Mouse (Mus musculus) spleen, embryonic (tissue): ENCODE results near the gene Btn1a1.

Experiments used
- CTCF ChIA-PET: fragments of 350-600 bp; sonication (Branson Sonifier 250); formaldehyde crosslinking; loops from one replicate; lab custom pipeline; 2022; lab: Charles Lee

The Btn1a1 gene

GRCm38 (mm10) chr13:23444451-23444850 is 21.2 kb downstream of the Btn1a1 start:
- CTCF ChIA-PET: interaction anchor here (0.6 to 1.0 kb wide), 3 partner anchors 10 to 1720 kb away, joined by 4 to 6 read pairs (median 4); no protein-coding TSS in a partner anchor

- CTCF ChIA-PET: interaction anchor here (1.1 kb wide), 1 partner anchor 9 kb away, joined by 3 read pairs; no protein-coding TSS in a partner anchor
Observed at GRCm38 (mm10) chr13:23439901-23440300, 25.8 kb downstream of the Btn1a1 start.

- CTCF ChIA-PET: no interaction called here
Observed at GRCm38 (mm10) chr13:23438521-23438920, 27.2 kb downstream of the Btn1a1 start.

- CTCF ChIA-PET: interaction anchor here (1.9 kb wide), 1 partner anchor 14 kb away, joined by 4 read pairs; the partner anchor contains the start of gene Abt1
Observed at GRCm38 (mm10) chr13:23437908-23438307, 27.8 kb downstream of the Btn1a1 start.

- CTCF ChIA-PET: interaction anchor here (0.6 to 1.9 kb wide), 7 partner anchors 13 to 1625 kb away, joined by 3 to 6 read pairs (median 4); partner anchors contain the start of genes Abt1 and Hist1h4m
Observed at GRCm38 (mm10) chr13:23436861-23437822, 28.6 kb downstream of the Btn1a1 start.

- CTCF ChIA-PET: interaction anchor here (0.6 to 1.9 kb wide), 8 partner anchors 12 to 1624 kb away, joined by 3 to 6 read pairs (median 4); partner anchors contain the start of genes Abt1 and Hist1h4m
Observed at GRCm38 (mm10) chr13:23436231-23436661, 29.5 kb downstream of the Btn1a1 start.

- CTCF ChIA-PET: interaction anchor here (0.9 to 1.0 kb wide), 2 partner anchors 80 to 84 kb away, joined by 3 to 5 read pairs; no protein-coding TSS in a partner anchor
Observed at GRCm38 (mm10) chr13:23435676-23436075, 30.0 kb downstream of the Btn1a1 start.

GRCm38 (mm10) chr13:23435241-23435640 is 30.5 kb downstream of the Btn1a1 start:
- CTCF ChIA-PET: interaction anchor here (0.6 to 0.7 kb wide), 4 partner anchors 31 to 1404 kb away, joined by 3 to 4 read pairs (median 4); no protein-coding TSS in a partner anchor

- CTCF ChIA-PET: interaction anchor here (0.8 kb wide), 1 partner anchor 15 kb away, joined by 4 read pairs; no protein-coding TSS in a partner anchor
Observed at GRCm38 (mm10) chr13:23434426-23434825, 31.3 kb downstream of the Btn1a1 start.

GRCm38 (mm10) chr13:23433801-23434200 is 31.9 kb downstream of the Btn1a1 start:
- CTCF ChIA-PET: interaction anchor here (0.6 to 0.8 kb wide), 2 partner anchors 12 to 15 kb away, joined by 3 to 4 read pairs; no protein-coding TSS in a partner anchor

GRCm38 (mm10) chr13:23433206-23433605 is 32.5 kb downstream of the Btn1a1 start:
- CTCF ChIA-PET: interaction anchor here (0.6 to 0.7 kb wide), 4 partner anchors 11 to 134 kb away, joined by 3 to 4 read pairs (median 3); no protein-coding TSS in a partner anchor

GRCm38 (mm10) chr13:23432562-23433201 is 33.0 kb downstream of the Btn1a1 start:
- CTCF ChIA-PET: interaction anchor here (0.5 to 1.6 kb wide), 6 partner anchors 11 to 1389 kb away, joined by 3 to 4 read pairs (median 3); partner anchors contain the start of gene Hist1h2bj

GRCm38 (mm10) chr13:23431351-23431771 is 34.3 kb downstream of the Btn1a1 start:
- CTCF ChIA-PET: interaction anchor here (0.6 to 1.6 kb wide), 5 partner anchors 9 to 1403 kb away, joined by 3 to 11 read pairs (median 3); no protein-coding TSS in a partner anchor

GRCm38 (mm10) chr13:23430734-23431133 is 35.0 kb downstream of the Btn1a1 start:
- CTCF ChIA-PET: interaction anchor here (0.6 to 0.9 kb wide), 3 partner anchors 10 to 156 kb away, joined by 3 to 11 read pairs (median 5); no protein-coding TSS in a partner anchor

GRCm38 (mm10) chr13:23429771-23430380 is 35.8 kb downstream of the Btn1a1 start:
- CTCF ChIA-PET: no interaction called here

GRCm38 (mm10) chr13:23428166-23428993 is 37.3 kb downstream of the Btn1a1 start:
- CTCF ChIA-PET: no interaction called here

GRCm38 (mm10) chr13:23427401-23427910 is 38.2 kb downstream of the Btn1a1 start:
- CTCF ChIA-PET: no interaction called here

GRCm38 (mm10) chr13:23426922-23427321 is 38.8 kb downstream of the Btn1a1 start:
- CTCF ChIA-PET: no interaction called here

GRCm38 (mm10) chr13:23426335-23426734 is 39.4 kb downstream of the Btn1a1 start:
- CTCF ChIA-PET: interaction anchor here (0.9 kb wide), 1 partner anchor 22 kb away, joined by 3 read pairs; no protein-coding TSS in a partner anchor
